ENCODE assay signal across 8 mouse cellular contexts in the genomic region with DNA sequence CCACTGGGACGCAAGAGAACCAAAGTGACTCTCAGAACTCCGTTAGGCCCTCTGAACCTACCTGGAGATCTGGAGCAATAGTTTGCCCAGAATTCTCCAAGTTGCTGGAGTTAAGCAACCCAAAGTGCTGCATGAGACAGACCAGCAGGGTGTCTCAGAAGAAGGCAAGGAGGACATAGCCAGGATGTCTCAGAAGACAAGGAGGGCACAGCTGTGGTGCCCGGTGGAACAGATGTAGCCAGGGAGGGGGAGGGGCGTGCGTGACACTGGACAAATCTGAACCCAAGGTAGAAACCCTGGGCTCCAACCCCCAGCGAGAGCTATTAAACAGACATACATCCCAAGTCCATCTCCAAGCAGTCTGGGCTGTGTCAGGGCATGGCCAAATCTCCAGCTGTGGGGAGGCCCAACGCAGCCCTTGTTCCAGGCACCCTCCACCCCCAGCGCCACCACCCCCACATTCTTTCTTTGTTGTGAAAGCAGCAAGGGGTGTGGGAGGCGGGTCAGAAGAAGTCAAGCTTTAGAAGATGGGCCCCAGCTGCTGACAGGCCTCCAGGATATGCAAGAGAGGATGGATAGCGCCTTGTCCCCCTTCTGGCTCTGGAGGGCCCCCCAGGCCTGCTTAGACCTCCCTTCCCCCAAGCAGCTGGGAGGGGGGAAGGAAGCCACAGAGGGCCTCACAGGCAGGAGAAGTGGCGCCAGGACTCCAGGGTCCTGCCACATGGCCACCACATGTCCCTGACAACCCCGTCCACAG. TPM values are rescaled to one million over a fixed set of nuclear protein-coding genes. Genes with fewer than 3 reads are reported as not detected.
DNase-seq lines count a peak whose midpoint lies in the region.

No protein-coding gene starts in this region.

- peaks cover 54% of the 10 kb centered on the region for H3K4me1 ChIP-seq in midbrain, embryonic 10.5 days

- peak overlapping the region; percentile 96 for H3K27ac ChIP-seq in midbrain, embryonic 10.5 days (replicated peaks)

- peak; percentile 48 for DNase-seq in cerebellum, adult 11-12 months
- no peak for DNase-seq in cerebellum, adult 9-10 months
- peak; percentile 81 for DNase-seq in embryo, embryonic 9.5 days (ENCODE audit: extremely low spot score)
- peak; percentile 78 to 82 for DNase-seq in heart, postnatal 10 days
- peak; percentile 61 to 64 for DNase-seq in kidney, postnatal 36 days
- peak; percentile 71 for DNase-seq in midbrain, embryonic 10.5 days (ENCODE audit: low spot score)
- peak; percentile 65 for DNase-seq in thymus, postnatal 0 days (ENCODE audit: low spot score)
- no peak for DNase-seq in layer of hippocampus, adult 9-10 months (ENCODE audit: low spot score)

- peak overlapping the region; percentile 98 for H3K4me3 ChIP-seq in midbrain, embryonic 10.5 days

- peaks cover 34% of the 10 kb centered on the region for H3K36me3 ChIP-seq in midbrain, embryonic 10.5 days

- no peaks in the 10 kb centered on the region for H3K9me3 ChIP-seq in midbrain, embryonic 10.5 days (replicated peaks)

- intact Hi-C loops in heart, postnatal 10 days (cut with DNase I), result no loop called here

- WGBS in midbrain, embryonic 10.5 days, result 7% methylated on average over 12 of the region's 12 CpGs

- no peaks in the 10 kb centered on the region for H3K27me3 ChIP-seq in midbrain, embryonic 10.5 days (ENCODE audit: low read depth, poor library complexity, severe bottlenecking)

RNA-seq across cellular contexts. Expression of gene Ptk7, which starts 0.6 kb away (rescaled TPM):
- total RNA-seq in heart, postnatal 10 days (2021), result 10 to 100 TPM; 19.5 to 22.3 TPM
- 65.3 and 68.4 TPM in 2 replicates for polyA plus RNA-seq in midbrain, embryonic 10.5 days (2016; fragmentation: Nextera tagmentation; extraction: Ambion mirVana)
- polyA plus RNA-seq in thymus, postnatal 0 days (2015; fragmentation: Nextera tagmentation; extraction: Ambion mirVana), result 24.7 and 25.1 TPM in 2 replicates

RNA-seq across cellular contexts. Expression of gene Klc4, which starts 16.0 kb away (rescaled TPM):
- 10 to 100 TPM; 23.8 to 28.2 TPM for total RNA-seq in heart, postnatal 10 days (2021)
- 33.0 and 40.3 TPM in 2 replicates for polyA plus RNA-seq in midbrain, embryonic 10.5 days (2016; fragmentation: Nextera tagmentation; extraction: Ambion mirVana)
- polyA plus RNA-seq in thymus, postnatal 0 days (2015; fragmentation: Nextera tagmentation; extraction: Ambion mirVana), result 17.7 and 18.4 TPM in 2 replicates

RNA-seq across cellular contexts. Expression of gene Mrpl2, which starts 16.2 kb away (rescaled TPM):
- total RNA-seq in heart, postnatal 10 days (2021), result 100 to 1,000 TPM; 117 to 122 TPM
- 126 and 129 TPM in 2 replicates for polyA plus RNA-seq in midbrain, embryonic 10.5 days (2016; fragmentation: Nextera tagmentation; extraction: Ambion mirVana)
- 110 and 113 TPM in 2 replicates for polyA plus RNA-seq in thymus, postnatal 0 days (2015; fragmentation: Nextera tagmentation; extraction: Ambion mirVana)

RNA-seq across cellular contexts. Expression of gene Cul7, which starts 20.3 kb away (rescaled TPM):
- total RNA-seq in heart, postnatal 10 days (2021), result 10 to 100 TPM; 56.1 to 62.2 TPM
- 37.4 and 45.1 TPM in 2 replicates for polyA plus RNA-seq in midbrain, embryonic 10.5 days (2016; fragmentation: Nextera tagmentation; extraction: Ambion mirVana)
- polyA plus RNA-seq in thymus, postnatal 0 days (2015; fragmentation: Nextera tagmentation; extraction: Ambion mirVana), result 14.0 and 16.0 TPM in 2 replicates

RNA-seq across cellular contexts. Expression of gene Rrp36, which starts 44.3 kb away (rescaled TPM):
- total RNA-seq in heart, postnatal 10 days (2021), result 10 to 100 TPM; 12.9 to 19.0 TPM
- polyA plus RNA-seq in midbrain, embryonic 10.5 days (2016; fragmentation: Nextera tagmentation; extraction: Ambion mirVana), result 69.4 and 69.6 TPM in 2 replicates
- polyA plus RNA-seq in thymus, postnatal 0 days (2015; fragmentation: Nextera tagmentation; extraction: Ambion mirVana), result 53.2 and 68.6 TPM in 2 replicates

Comparison
In these comparisons a context has a peak if more than half of its experiments do, and no peak if none do; other contexts are left out.
1. DNase-seq: peak in cerebellum, adult 11-12 months (single experiment), embryo, embryonic 9.5 days (single experiment), heart, postnatal 10 days (2 of 2), kidney, postnatal 36 days (2 of 2), midbrain, embryonic 10.5 days (single experiment) and thymus, postnatal 0 days (single experiment); none in cerebellum, adult 9-10 months (single experiment) and layer of hippocampus, adult 9-10 months (single experiment).